In the genomic region with DNA sequence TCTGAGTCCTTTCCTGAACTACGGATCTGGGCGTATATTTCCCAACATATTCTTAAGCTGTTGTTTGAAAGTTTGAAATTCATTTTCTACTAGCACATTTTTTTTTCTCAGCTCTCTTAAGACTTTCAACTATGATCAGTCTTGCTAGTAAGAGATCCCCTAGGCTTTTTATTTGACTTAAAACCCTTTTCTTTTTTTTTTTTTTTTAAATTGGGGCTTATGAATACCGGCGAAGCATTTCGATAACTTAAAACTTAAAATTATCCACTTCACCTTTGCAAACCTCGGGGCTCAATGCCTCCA, we compare ENCODE assay signal across 8 mouse cellular contexts. TPM values are rescaled to one million over a fixed set of nuclear protein-coding genes. Genes with fewer than 3 reads are reported as not detected.
A peak's percentile ranks its signal among the peaks of the same experiment; 100 is the strongest.
DNase-seq lines count a peak whose midpoint lies in the region; ATAC-seq lines count a peak whose summit lies in the region.

No protein-coding gene starts in this region.

- H3K27ac ChIP-seq in neural tube, embryonic 11.5 days (ENCODE audit: low read depth, low read length): peak overlapping the region; percentile 99
- H3K27ac ChIP-seq in forebrain, embryonic 11.5 days (ENCODE audit: low read depth, low read length): peak overlapping the region; percentile 98
- H3K27ac ChIP-seq in limb, embryonic 13.5 days: peak overlapping the region; percentile 97
- peak overlapping the region; percentile 98 for H3K27ac ChIP-seq in stomach, embryonic 14.5 days (ENCODE audit: low read length)

- no peaks in the 10 kb centered on the region for H3K27me3 ChIP-seq in neural tube, embryonic 11.5 days (ENCODE audit: control insufficient read depth, insufficient read depth, low read length)
- no peaks in the 10 kb centered on the region for H3K27me3 ChIP-seq in forebrain, embryonic 11.5 days (ENCODE audit: control insufficient read depth, insufficient read depth, low read length)
- no peaks in the 10 kb centered on the region for H3K27me3 ChIP-seq in limb, embryonic 13.5 days
- no peaks in the 10 kb centered on the region for H3K27me3 ChIP-seq in stomach, embryonic 14.5 days (ENCODE audit: control insufficient read depth, insufficient read depth, low read length)

- peak overlapping the region; percentile 93 for H3K9ac ChIP-seq in neural tube, embryonic 11.5 days (ENCODE audit: low read length)
- peak overlapping the region; percentile 93 for H3K9ac ChIP-seq in forebrain, embryonic 11.5 days (ENCODE audit: low read length)
- peak overlapping the region; percentile 91 for H3K9ac ChIP-seq in limb, embryonic 13.5 days
- peak overlapping the region; percentile 87 for H3K9ac ChIP-seq in stomach, embryonic 14.5 days (replicated peaks; ENCODE audit: low read depth, low read length)

- no peak for DNase-seq in neural tube, embryonic 11.5 days (ENCODE audit: low spot score)
- DNase-seq in neural tube, embryonic 10.5 days (ENCODE audit: extremely low spot score, low spot score): no peak
- DNase-seq in forebrain, embryonic 11.5 days (ENCODE audit: low spot score): no peak
- no peak for DNase-seq in right cerebral cortex, adult 2 months (ENCODE audit: low spot score in 2 of 2)
- no peak for DNase-seq in left cerebral cortex, postnatal 36 days (ENCODE audit: low spot score in 2 of 2)
- DNase-seq in thymus, postnatal 14 days: no peak

- H3K9me3 ChIP-seq in neural tube, embryonic 11.5 days (ENCODE audit: control insufficient read depth, low read length): no peaks in the 10 kb centered on the region
- no peaks in the 10 kb centered on the region for H3K9me3 ChIP-seq in forebrain, embryonic 11.5 days (ENCODE audit: control insufficient read depth, low read length)
- H3K9me3 ChIP-seq in limb, embryonic 13.5 days: no peaks in the 10 kb centered on the region
- H3K9me3 ChIP-seq in stomach, embryonic 14.5 days (ENCODE audit: control insufficient read depth, low read depth, low read length): no peaks in the 10 kb centered on the region

- peak overlapping the region; percentile 92 for H3K4me3 ChIP-seq in neural tube, embryonic 11.5 days (ENCODE audit: low read depth, low read length)
- peak overlapping the region; percentile 97 for H3K4me3 ChIP-seq in forebrain, embryonic 11.5 days (ENCODE audit: low read depth, low read length)
- peak overlapping the region; percentile 90 for H3K4me3 ChIP-seq in limb, embryonic 13.5 days
- H3K4me3 ChIP-seq in stomach, embryonic 14.5 days (ENCODE audit: low read depth, low read length): peak overlapping the region; percentile 87

- WGBS in neural tube, embryonic 11.5 days: 8% methylated on average over 6 of the region's 6 CpGs
- 6% methylated on average over 6 of the region's 6 CpGs for WGBS in forebrain, embryonic 11.5 days
- 5% methylated on average over 6 of the region's 6 CpGs for WGBS in limb, embryonic 13.5 days
- 2% methylated on average over 6 of the region's 6 CpGs for WGBS in stomach, embryonic 14.5 days

- peaks cover 8% of the 10 kb centered on the region; the same call in 1 of the 2 replicates for H3K4me1 ChIP-seq in neural tube, embryonic 11.5 days (ENCODE audit: control insufficient read depth, insufficient read depth, low read length)
- H3K4me1 ChIP-seq in forebrain, embryonic 11.5 days (replicated peaks; ENCODE audit: control insufficient read depth, insufficient read depth, low read length): peaks cover 2% of the 10 kb centered on the region; the same call in 1 of the 2 replicates
- peaks cover 20% of the 10 kb centered on the region for H3K4me1 ChIP-seq in limb, embryonic 13.5 days
- H3K4me1 ChIP-seq in stomach, embryonic 14.5 days (ENCODE audit: control insufficient read depth, insufficient read depth, low read length): peaks cover 15% of the 10 kb centered on the region

- ATAC-seq in neural tube, embryonic 11.5 days (ENCODE audit: insufficient read depth, low FRiP score, low TSS enrichment): no peak
- no peak for ATAC-seq in forebrain, embryonic 11.5 days (replicated peaks; ENCODE audit: low FRiP score)
- ATAC-seq in limb, embryonic 13.5 days (ENCODE audit: low FRiP score, low read depth): no peak
- ATAC-seq in stomach, embryonic 14.5 days (ENCODE audit: insufficient number of reproducible peaks, insufficient read depth, low FRiP score, low read depth): no peak

- peak overlapping the region; percentile 59 for H3K4me2 ChIP-seq in neural tube, embryonic 11.5 days (ENCODE audit: low read depth)
- H3K4me2 ChIP-seq in forebrain, embryonic 11.5 days (ENCODE audit: low read depth, low read length, severe bottlenecking): peak overlapping the region; percentile 75
- peak overlapping the region; percentile 95 for H3K4me2 ChIP-seq in limb, embryonic 13.5 days (replicated peaks)
- peak overlapping the region; percentile 62 for H3K4me2 ChIP-seq in stomach, embryonic 14.5 days (replicated peaks; ENCODE audit: low read depth, low read length)

- intact Hi-C loops in left cerebral cortex, postnatal 36 days (cut with DNase I): loop anchor here (5.0 kb wide), 2 partner anchors 165 to 220 kb away; a partner anchor contains a TSS

- no peaks in the 10 kb centered on the region for H3K36me3 ChIP-seq in neural tube, embryonic 11.5 days (ENCODE audit: control insufficient read depth, insufficient read depth, low read length)
- no peaks in the 10 kb centered on the region for H3K36me3 ChIP-seq in forebrain, embryonic 11.5 days (ENCODE audit: control insufficient read depth, insufficient read depth, low read length)
- H3K36me3 ChIP-seq in limb, embryonic 13.5 days: no peaks in the 10 kb centered on the region
- H3K36me3 ChIP-seq in stomach, embryonic 14.5 days (ENCODE audit: control insufficient read depth, insufficient read depth, low read length): no peaks in the 10 kb centered on the region

RNA-seq across cellular contexts. Expression of a gene that starts 0.6 kb away (rescaled TPM):
- 29.7 and 32.8 TPM in 2 replicates for polyA plus RNA-seq in neural tube, embryonic 11.5 days (2014; fragmentation: Nextera tagmentation; extraction: Ambion mirVana)
- 28.2 and 30.3 TPM in 2 replicates for polyA plus RNA-seq in forebrain, embryonic 11.5 days (2014; fragmentation: Nextera tagmentation; extraction: Ambion mirVana)
- polyA plus RNA-seq in limb, embryonic 13.5 days (2015; fragmentation: Nextera tagmentation; extraction: Ambion mirVana): 10.0 and 10.5 TPM in 2 replicates
- 20.6 and 23.0 TPM in 2 replicates for polyA plus RNA-seq in stomach, embryonic 14.5 days (2014; fragmentation: Nextera tagmentation; extraction: Ambion mirVana)
- total RNA-seq in left cerebral cortex, postnatal 36 days (2021): 10 to 100 TPM; 17.3 to 22.2 TPM
